Mouse (Mus musculus) left cerebral cortex, adult 2 months (tissue): ENCODE data around the gene Tmem94. TPM values are rescaled to one million over a fixed set of nuclear protein-coding genes. Genes with fewer than 3 reads are reported as not detected.

ENCODE experiments used
- DNase-seq, 2 experiments: peaks; one replicate each; pipeline ENCODE4 v3.0.0; 2021 to 2022; ENCODE audit warnings: low spot score in 2 of 2, mixed read lengths in 1 of 2; ENCODE audit errors: extremely low spot score in 1 of 2
- H3K27ac ChIP-seq: fragments of 200-600 bp; 2 replicates; pipeline ENCODE4 v1.8.1; 2022
- H3K4me3 ChIP-seq: fragments of 200-600 bp; 2 replicates; pipeline ENCODE4 v1.8.1; 2022
- CTCF ChIP-seq: fragments of 200-600 bp; IDR thresholded peaks from 2 replicates; pipeline ENCODE4 v1.8.1; 2022; ENCODE audit warnings: antibody characterized with exemption, mild to moderate bottlenecking, moderate library complexity
- intact Hi-C: fragments of 180-260 bp; cut with DNase I; formaldehyde crosslinking; loops from one replicate; pipeline ENCODE4 v1.15.1; 2025
- long read RNA-seq, 2 experiments: library from polyadenylated mRNA; stranded (forward); transcript quantifications; one replicate each; pipeline ENCODE4 v2.0.0; 2021; ENCODE audit warnings: borderline mapping rate in 2 of 2
- total RNA-seq, 2 experiments: library from RNA; stranded (reverse); gene quantifications; 2 replicates each; pipeline ENCODE4 v1.2.3; 2021

The Tmem94 gene
- 10 to 100 TPM; 62.3 to 62.7 TPM for total RNA-seq
- long read RNA-seq, experiment 1, full-length matches to known transcripts: 4 of 48 reads
- long read RNA-seq, experiment 1, partial matches to known transcripts: 19 of 48 reads
- long read RNA-seq, experiment 1, other reads (novel, unspliced or antisense): 25 of 48 reads
- long read RNA-seq, experiment 2, full-length matches to known transcripts: 7 of 49 reads
- long read RNA-seq, experiment 2, partial matches to known transcripts: 26 of 49 reads
- long read RNA-seq, experiment 2, other reads (novel, unspliced or antisense): 16 of 49 reads

DNA sequence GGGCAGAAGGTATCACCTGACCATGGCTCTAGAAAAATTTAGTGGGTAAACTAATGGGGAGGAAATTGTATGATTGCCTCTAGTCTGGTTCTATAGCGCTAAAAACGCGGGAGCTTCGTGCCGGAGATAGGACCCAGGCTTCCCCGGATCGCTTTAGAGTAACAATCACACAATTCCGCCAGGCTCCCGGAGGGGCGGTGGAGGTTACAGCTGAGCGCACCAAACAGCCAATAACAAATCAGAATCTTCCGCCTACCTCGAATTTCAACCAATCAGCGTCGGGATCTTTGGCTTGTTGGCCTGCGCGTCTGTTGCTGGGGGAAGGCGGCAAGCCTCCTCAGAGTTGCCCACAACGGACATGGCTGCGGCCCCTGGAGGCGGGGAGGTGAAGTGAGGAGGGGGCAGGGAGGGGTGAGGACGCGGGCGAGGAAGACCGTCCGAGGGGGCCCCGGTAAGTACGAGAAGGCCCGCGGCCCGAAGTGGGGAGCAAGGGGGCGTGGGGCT lies at the start of gene Tmem94:
Gene Tmem94, plus strand, starts transcription at position 331 of the 504 bp plus-strand sequence.
- intact Hi-C loops: no loop called here

DNA sequence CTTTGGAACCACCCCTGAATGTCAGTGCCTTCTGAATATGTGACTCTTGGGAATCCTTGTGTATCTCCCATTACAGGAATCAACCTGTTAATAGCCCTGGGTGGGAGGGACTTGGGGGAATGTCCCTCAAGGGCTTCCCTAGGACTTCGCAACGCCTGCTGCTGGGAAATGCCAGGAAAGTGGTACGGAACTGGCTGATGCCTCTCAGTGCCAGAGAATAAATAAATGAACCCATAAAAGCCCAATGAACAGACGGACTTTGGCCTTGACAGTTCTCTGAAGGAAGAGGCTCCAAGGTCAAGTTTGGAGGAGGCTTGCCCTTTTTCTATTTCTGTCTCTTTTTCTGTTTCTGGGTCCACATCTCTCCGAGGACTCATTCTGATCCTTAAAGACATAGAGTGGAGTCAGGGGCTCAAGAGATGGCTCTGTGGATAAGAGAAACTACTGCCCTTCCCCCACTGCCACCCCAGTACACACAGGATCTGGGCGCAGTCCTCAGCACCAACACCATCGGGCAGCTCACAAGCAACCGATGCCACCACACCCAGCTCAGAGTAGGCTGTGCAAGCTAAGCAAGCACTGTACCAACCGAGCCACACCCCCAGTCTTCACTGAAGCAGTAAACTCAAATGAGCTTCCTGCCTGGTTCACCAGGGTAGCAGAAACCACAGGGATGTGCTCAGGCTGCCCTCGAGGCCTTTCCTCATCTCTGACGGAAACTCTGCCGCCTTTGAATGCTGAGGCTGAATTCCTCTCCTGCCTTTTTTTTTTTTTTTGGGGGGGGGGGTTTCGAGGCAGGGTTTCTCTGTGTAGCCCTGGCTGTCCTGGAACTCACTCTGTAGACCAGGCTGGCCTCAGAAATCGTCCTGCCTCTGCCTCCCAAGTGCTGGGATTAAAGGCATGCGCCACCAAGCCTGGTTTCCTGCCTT lies 48.6 kb upstream of the Tmem94 start:
- no peak for TF ChIP-seq CTCF
- no peak for DNase-seq
- intact Hi-C loops: loop anchor here (10.0 kb wide), 1 partner anchor 232 kb away; no protein-coding TSS in a partner anchor
- H3K4me3 ChIP-seq: no peak overlapping the region
- H3K27ac ChIP-seq: no peak overlapping the region

More for the DNA sequence above, at the start of gene Tmem94:
- H3K4me3 ChIP-seq: peak within 1 kb of the TSS; percentile 99
- no peak for TF ChIP-seq CTCF
- peak; percentile 97 to 99 for DNase-seq
- H3K27ac ChIP-seq: peak within 1 kb of the TSS; percentile 98

DNA sequence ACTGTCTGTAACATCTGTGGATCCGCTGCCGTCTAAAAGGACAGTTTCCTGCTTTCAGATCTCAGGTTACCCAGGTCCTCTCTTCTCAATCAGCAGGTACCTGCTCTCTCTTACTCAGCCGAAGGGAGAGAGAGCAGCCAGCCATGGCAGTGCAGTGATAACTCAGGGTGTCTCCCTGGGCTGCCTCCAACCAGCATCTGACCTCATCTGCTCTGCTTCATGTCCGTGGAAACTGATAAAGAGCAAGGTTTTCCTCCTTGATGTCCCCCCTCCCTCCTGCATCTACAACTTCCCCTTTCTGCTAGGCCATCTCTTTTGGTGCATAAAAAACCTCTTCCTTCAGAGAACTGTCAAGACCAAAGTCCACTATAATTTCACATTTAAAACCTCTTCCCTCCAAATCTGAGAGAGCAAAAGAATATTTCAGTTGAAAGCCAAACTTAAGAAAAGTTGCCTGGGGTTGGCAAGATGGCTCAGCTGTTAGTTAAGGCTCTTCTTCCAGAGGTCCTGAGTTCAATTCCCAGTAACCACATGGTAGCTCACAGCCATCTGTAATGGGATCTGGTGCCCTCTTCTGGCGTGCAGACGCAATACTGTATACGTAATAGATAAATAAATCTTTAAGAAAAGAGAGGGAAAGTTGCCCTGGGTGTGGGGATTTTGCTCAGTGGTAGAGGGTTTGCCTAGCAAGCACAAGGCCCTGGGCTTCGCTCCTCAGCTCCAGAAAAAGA lies 47.4 kb upstream of the Tmem94 start:
- Histone ChIP-seq H3K27ac (no peak overlapping the region), H3K4me3 (no peak overlapping the region)
- DNase-seq: no peak
- intact Hi-C loops: loop anchor here (10.0 kb wide), 1 partner anchor 233 kb away; no protein-coding TSS in a partner anchor
- peak; percentile 52 for TF ChIP-seq CTCF

DNA sequence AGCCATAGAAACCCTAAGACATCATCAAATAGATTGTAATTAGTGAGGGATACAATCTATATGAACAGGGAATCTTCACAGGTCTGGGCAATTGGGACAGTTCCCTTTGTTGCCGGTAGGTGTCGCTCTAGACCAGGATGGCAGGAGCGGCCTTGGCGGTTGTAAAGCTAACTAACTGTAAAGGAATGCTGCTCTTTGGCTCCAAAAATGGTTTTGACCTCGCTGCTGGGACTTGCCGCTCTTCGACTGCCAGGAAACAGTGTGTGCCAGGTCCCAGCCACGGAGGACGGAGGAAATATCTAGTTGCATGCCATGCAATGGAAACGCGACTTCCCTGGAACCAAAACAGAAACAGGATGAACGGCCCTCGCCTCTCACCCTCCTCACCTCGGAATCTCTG lies 42.6 kb upstream of the Tmem94 start:
- no peak overlapping the region for H3K27ac ChIP-seq
- H3K4me3 ChIP-seq: no peak overlapping the region
- intact Hi-C loops: loop anchor here (1.0 to 10.0 kb wide), 3 partner anchors 92 to 282 kb away; partner anchors contain the start of gene Tsen54
- TF ChIP-seq CTCF: peak; percentile 100
- peak; percentile 72 to 86 for DNase-seq

DNA sequence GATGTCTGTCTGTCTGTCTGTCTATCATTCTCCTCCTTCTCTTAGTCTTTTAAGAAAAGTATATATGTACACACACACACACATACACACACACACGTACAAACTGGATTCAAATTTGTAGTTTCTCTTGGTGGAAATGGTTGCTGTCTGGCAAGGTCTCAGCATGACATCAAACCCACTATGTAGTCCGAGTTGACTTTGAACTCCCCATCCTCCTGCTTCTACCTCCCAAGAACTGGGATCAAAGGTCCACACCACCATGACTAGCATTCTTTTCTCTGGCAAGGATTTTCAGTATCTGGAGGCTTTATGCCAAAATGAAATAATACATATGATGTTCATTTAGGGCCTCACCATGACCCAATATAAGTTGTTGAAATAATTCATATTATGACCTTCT lies 42.0 kb upstream of the Tmem94 start:
- intact Hi-C loops: loop anchor here (2.0 to 10.0 kb wide), 2 partner anchors 158 to 282 kb away; no protein-coding TSS in a partner anchor
- DNase-seq: no peak
- no peak for TF ChIP-seq CTCF
- Histone ChIP-seq H3K4me3 (no peak overlapping the region), H3K27ac (no peak overlapping the region)

DNA sequence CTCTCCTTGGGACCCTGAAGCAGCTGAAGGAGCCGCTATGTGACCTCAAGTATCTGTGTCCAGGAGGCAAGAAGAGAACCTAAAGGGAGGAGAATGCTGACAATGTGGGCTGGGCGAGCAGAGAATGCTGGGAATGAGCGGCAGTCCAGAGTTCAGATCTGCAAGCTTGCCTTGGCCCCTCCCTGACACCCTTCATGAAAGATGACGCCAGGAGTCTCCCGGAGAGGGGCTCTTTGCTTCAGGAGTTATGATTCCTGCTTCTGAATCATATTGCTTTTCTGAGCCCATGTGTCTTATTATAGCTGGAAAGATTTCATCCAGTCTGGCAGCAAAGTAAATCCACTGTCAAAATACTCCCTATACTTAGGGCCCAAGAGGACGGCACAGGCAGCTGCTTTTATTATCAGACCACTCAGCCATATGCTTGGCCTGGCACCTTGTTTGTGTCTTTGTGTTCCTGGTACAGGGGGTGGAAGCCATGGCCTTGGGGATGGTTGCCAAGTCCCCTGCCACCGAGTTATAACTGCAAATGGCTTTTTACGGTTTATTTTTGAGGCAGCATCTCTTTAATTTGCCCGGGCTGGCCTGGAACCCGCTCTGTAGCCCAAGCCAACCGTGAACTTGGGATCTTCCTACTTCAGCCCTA lies 31.1 kb upstream of the Tmem94 start:
- no peak for DNase-seq
- Histone ChIP-seq H3K27ac (peak overlapping the region; percentile 28; the same call in 1 of the 2 replicates), H3K4me3 (no peak overlapping the region)
- intact Hi-C loops: no loop called here
- TF ChIP-seq CTCF: no peak

DNA sequence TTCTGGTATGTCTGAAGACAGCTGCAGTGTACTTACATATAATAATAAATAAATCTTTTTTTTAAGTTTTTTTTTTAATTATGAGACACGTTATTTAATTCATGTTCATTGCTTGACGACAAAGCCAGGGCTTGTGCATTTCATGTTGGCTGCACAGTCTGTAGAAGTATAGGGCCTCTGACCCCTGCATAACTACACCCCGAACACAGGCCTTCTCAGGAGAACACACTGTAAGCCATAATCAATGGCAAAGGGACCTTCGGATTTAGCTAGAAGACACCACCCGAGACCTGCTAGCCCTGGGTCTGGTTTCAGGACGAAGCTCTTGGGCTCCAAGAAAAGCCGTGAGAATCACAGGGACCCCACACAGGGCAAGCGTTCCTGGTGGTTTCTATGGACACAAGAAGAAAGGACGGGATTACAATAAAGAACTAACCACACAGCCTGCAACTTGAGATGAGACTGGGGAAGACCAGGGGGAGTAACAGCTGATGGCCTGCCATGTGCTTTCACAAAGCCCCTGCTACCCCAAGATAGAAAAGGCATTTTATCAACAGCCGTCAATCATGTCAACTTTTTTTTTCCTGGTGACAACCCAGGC lies 27.5 kb upstream of the Tmem94 start:
- no peak for DNase-seq
- no peak overlapping the region for H3K27ac ChIP-seq
- H3K4me3 ChIP-seq: no peak overlapping the region
- no peak for TF ChIP-seq CTCF
- intact Hi-C loops: no loop called here

DNA sequence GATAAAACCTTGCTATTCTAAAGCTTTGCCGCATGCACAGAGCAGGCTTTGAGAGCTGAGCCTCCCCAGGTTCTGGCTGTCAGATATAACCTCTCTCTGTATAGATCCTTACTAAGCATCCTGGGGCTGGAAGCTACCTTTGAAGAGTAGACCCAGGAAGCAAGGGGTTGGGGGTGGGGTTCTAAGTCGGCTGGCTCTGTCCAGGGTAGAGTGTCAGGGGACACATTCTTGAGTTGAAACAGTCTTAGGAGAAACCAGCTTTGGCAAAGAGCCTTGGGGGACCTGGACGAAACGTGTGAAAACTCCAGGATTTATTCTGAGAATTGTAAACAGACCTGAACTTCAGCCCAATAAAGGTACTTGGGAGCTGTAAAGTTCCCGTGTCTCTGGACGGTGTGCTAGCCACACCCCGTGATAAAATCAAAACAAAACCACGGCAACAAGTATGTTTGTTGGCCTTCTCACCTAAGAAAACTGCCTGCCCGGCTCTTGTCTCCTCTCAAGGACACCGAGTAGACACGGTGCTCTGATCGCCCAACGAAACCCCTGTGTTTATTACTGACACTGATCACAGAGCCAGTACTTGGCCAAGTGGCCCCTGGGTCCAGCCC lies 26.9 kb upstream of the Tmem94 start:
- no peak overlapping the region for H3K27ac ChIP-seq
- intact Hi-C loops: no loop called here
- DNase-seq: no peak
- H3K4me3 ChIP-seq: no peak overlapping the region
- TF ChIP-seq CTCF: no peak

DNA sequence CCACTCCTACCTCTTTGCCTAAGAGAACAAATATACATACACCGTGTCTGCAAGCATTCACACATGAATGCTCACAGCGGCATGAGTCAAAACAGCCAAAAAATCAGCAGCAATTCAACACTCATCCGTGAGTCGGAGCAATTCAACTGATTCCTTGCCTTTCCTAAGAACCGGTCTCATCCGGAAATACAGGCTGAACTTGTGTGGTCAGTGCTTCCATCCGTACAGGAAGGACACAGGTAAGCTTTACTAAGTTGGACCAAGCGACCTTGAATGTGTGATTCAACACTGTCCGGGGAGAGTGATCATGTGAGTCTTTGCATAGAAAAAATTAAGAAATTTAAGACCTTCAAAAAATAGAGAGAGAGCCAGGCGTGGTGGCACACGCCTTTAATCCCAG lies 24.2 kb upstream of the Tmem94 start:
- TF ChIP-seq CTCF: no peak
- Histone ChIP-seq H3K4me3 (no peak overlapping the region), H3K27ac (no peak overlapping the region)
- DNase-seq: no peak
- intact Hi-C loops: no loop called here

DNA sequence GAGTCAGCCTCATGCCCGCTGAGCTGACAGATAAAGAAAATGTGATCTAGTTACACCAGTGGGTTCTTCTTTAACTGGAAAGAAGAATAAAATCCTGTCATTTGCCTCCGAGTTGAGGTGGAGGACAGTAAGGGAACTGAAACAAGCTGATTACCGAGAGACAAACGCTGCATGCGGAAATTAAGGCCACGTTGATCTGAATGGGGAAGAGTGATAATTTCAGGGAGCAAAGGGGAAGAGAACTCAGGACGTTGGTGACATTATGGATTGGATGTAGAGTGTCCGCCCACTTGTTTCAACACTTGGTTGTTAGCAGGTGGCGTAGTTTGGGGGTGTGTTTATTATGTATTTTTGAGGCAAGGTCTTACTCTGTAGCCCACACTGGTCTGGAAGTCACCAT lies 22.3 kb upstream of the Tmem94 start:
- intact Hi-C loops: no loop called here
- no peak for TF ChIP-seq CTCF
- H3K4me3 ChIP-seq: no peak overlapping the region
- DNase-seq: no peak
- H3K27ac ChIP-seq: no peak overlapping the region
